Mouse (Mus musculus): Measurements from ENCODE around the gene Copz2.

Gene Copz2

DNA sequence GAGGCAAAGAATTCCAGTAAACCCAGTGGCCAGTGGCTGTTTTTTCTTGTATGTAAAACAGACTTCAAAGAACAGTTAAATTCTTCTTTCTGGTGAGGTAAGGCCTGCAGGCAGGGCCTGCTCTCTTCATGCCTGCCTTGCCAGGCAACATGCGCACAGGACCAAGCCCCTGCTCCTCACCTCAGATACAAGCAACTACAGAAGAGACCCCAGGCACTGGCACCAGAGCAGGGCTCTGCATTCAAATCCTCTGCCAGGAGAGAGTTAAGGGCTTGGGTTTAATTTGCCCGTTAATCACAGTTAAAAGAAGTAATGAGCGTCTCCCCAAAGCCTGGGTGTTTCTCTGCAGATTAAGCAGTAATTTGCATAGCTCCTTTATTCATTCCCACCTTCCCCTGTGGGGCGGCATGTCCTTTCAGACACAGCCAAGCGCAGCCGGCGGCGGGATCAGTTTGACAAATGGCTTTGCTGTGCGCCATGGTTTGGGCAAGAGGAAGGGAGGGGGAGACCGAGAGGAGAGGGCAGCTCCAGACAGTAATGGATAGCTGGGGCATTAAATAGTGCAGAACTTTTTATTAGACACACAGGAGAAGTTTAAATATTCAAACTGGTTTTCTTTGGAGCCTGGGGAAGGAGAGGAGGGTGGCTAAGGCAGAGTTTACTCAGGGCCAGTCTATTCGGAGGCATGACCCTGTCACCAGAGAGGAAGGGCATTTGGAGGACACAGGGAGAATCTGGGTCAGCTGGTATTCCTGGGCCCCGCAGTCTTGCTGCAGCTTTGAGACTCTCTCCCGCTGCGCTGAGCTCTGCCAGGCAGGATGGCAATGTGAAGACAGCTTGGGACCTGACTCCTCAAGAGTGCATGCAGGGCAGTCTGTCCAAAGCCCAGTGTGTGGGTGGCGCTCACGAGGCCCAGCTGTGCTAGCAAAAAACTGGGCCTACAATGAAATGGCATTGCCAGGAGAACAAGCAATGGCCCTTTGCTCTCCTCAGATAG, 53.3 kb downstream of the Copz2 start:
- in situ Hi-C loops (cut with MboI) = no loop called here

DNA sequence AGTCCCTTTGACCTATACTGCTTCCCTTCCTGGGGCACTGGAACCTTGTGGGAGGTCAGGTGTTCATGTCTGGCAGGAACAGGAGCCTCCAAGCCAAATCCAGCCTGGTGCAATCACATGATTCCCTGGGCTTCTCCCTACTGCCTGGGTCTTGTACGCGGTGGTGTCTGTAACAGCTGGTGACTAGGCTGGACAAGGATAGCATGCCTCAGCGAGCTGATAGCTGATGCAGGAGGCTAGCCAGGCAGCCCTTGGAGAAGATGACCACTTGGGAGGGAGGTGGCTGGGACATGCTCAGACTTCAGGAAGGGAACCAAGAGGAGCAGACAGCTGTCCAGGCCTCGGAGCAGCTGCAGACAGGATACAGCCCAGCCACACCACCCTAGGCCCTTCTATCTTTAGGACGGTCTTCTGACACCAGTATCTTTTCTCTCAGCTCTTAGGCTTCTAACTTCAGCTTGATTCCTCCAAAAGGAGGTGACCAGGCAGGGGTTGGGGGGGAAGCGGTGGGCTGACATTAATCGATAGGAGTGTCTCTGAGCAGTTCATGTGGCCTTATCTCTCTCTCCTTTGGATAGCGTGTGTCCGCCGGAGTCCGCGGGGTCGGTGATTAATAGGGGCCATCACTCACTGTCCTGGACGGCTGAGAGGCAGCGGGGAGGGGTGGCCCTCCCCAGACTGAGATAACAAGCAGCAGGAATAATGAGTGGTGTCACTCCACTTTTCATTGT, 56.9 kb downstream of the Copz2 start:
- in situ Hi-C loops (cut with MboI) = no loop called here

DNA sequence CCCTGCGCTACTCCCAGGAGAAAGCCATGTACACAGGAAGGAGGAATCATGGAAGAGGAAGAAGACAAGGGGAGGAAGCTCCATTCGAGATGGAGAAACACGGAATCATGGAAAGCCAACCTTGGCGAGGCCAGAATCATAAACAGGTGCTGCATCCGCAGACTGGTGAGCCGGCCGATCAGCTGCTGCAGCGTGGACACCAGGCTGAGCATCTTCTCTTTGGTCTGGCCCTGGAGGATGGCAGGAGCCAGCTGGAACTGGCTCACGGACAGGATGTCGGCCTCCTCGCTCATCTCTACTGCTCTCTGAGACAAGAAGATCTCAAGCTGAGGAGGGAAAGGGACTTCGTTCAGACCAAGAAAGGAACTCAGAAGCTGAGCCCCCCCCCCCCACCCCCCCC, 58.9 kb downstream of the Copz2 start:
- in situ Hi-C loops (cut with MboI) = no loop called here

DNA sequence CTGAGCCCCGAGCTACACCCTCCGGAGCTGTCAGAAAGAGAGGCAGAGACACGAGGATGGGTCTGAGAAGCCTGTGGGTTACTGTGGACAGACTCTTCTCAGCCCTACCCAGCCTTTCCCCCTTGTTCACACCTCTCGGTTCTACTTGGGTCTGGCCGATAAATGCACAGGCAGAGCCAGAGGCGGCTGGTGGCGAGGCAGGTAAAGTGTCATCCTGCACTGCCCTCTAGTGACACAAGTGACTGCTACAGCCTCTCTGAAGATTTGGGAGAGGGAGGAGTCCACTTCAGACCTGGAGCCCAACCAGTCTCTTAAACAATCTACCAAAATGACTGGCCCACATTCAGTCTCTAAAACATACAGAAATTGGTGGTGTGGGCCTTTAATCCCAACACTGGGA, 60.3 kb downstream of the Copz2 start:
- in situ Hi-C loops (cut with MboI) = no loop called here
